Mouse (Mus musculus) liver, embryonic 18 days (tissue): ENCODE data around the gene Nectin2. TPM values are rescaled to one million over a fixed set of nuclear protein-coding genes. Genes with fewer than 3 reads are reported as not detected.

Experiments
- polyA plus RNA-seq: library from polyadenylated mRNA; depleted of rRNA; stranded (reverse); fragments of >200 nt; gene quantifications from 2 replicates; pipeline ENCODE4 v1.2.3, GENCODE M21; 2012; rRNA removed

Gene Nectin2
- 27.6 and 31.3 TPM in 2 replicates for polyA plus RNA-seq

GRCm38 (mm10) chr7:19750217-19751069 lies at the start of gene Nectin2:
Nectin2 (minus strand) TSS chr7:19750483.

DNA sequence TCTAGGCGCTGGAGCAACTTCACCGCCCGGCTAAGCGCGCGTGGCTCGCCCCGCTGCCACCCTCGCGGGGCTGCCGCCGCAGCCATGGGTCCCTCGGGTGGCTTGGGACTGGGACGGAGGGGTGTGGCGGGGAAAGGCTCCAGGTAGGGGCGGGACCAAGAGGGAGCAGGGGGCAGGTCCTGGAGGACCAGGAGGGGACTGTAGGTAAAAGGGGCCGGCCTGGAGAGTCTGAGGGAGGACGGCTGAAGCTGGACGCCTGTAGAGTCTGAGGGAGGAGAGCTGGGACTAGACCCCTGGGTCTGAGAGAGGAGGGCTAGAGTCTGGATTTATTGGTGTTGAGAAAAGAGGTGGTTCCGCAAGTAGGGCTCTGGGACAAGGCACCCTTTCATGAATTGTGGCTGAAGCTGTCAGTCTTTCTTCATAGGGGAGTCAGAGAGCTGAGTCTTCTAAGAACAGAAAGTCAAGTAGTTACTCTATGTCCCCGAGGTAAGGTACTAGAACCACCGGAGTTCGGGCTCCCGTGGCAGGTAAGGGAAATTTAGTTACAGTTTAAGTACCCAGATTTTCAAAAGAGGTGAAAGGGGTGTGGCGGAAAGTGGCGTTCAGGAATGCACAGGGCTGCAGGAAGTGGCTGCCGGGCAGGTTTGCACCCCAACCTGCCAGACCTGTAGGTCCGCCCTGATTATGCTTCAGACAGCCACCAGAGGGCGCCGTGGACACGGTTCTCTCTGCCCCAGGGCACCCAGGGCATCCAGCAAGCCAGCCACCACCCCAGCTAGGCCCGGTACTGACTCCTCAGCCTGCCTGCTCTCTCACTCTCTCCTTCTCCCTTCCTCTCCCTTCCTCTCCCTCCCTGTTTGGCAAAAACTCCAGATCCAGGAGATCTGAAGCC lies 46.7 kb upstream of the Nectin2 start, which contains the start of gene Cblc:
Gene Cblc, minus strand, starts transcription at position 113 of the 892 bp plus-strand sequence.

DNA sequence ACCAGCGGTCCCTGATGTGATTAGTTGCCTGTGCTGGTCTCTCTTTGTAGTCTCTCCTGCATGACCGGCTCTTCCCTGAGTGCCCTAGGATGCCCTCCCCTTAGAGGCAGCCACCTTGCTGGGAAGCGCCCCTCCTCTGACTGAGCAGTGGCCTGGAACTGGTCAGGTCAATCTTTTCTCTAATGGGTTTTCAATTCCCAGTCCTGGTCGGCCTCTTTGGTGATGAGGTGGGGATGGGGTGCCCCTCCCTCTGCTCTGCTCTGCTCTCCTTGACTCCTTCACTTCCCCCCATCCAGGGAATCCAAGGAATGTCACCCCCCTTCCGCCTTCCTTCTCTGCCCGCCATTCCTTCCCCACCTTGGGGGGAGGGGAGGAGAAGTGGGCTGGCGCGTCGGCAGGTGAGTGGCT lies 20.7 kb upstream of the Nectin2 start, which contains the start of gene Bcam:
Gene Bcam, minus strand, starts transcription at position 33 of the 408 bp plus-strand sequence.

GRCm38 (mm10) chr7:19715239-19716054 lies 34.8 kb downstream of the Nectin2 start, which contains the start of gene Tomm40:
Tomm40 (minus strand) TSS chr7:19715438.

DNA sequence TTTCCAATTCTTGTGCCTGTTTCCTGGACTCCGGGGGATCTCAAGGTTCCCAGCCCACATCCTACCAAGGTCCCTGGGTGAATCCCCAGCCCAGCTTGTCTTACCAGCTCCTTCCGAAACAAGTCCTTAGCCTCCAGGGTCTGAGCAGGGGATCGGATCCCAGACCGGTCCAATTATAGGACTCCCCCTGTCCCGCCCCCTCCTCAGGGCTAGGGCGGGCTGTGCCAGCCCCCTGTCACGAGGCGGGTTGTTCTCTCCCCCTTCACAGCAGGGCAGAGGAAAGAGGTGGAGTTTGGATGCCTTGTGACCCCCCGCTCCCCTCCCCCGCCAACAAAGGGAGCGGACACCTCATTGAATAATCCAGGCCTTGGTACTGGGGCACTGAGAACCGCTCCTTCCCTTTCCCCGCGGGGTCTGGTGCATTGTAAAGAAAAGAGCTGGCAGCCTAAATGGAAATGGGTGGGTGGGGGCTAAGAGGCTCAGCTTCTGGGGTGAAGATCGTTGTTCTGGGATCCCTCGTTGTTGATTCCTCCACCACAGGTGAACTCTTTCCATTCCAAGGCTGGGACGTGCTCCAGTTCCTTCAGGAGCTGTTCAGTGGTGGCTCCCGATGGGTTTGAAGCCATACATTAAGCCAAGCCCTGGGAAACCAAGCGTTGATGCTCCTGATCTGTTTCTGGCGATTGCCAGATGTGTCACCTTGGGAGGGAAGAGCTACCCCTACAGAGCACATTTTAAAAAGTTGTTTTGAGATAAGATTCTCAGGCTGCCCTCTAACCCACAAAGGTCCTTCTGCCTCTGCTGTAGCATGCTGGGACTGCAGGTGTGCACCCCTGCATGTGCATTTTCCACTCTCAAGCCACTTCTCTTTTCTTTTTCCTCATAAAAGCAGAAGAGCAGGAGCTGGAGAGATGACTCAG lies 51.1 kb downstream of the Nectin2 start, which contains the start of gene Apoe:
Gene Apoe, minus strand, starts transcription at position 282 of the 920 bp plus-strand sequence.

GRCm38 (mm10) chr7:19691873-19692865 lies 58.1 kb downstream of the Nectin2 start, which contains the start of gene Apoc1:
Apoc1 (minus strand) TSS chr7:19692660.

DNA sequence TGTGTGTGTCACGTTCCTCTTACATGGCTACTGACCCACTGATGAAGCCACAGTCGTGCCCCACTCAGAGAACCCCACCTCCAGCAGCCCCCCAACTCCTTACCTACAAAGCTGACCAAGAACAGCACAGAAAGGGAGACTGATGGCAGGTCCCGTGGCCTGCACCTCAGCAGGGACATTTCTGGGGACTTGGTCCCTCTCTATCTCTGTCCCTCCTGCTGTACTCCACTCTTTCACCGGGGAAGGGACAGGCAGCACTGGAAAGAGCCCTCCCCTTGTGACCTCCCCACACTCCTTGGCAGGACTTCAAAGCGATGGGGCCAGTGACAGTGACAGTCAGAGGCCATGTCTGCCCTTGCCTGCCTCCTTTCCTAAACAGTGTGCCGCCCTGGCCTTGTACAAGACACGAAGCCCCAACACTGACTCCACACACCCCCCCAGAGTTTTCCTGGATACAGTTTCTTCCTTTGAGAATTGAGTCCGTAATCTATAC lies 69.0 kb downstream of the Nectin2 start, which contains the start of the genes Gm44805 and Apoc4:
Gene Gm44805, minus strand, starts transcription at position 222 of the 493 bp plus-strand sequence.
Gene Apoc4, minus strand, starts transcription at position 278 of the 493 bp plus-strand sequence.

GRCm38 (mm10) chr7:19677872-19678271 lies 72.4 kb downstream of the Nectin2 start, which contains the start of gene Apoc2:
Apoc2 (minus strand) TSS chr7:19677941.

Other genes with a start within 250 kb of the Nectin2 start
- 2.2 and 2.5 TPM in 2 replicates for gene Bloc1s3, start 242.1 kb downstream of the Nectin2 start, polyA plus RNA-seq
- 36.0 and 40.0 TPM in 2 replicates for gene Trappc6a, start 242.1 kb downstream of the Nectin2 start, polyA plus RNA-seq
- 0.02 and 0.06 TPM in 2 replicates for gene Nkpd1, start 232.6 kb downstream of the Nectin2 start, polyA plus RNA-seq
- 21.3 and 26.8 TPM in 2 replicates for gene Ppp1r37, start 187.4 kb downstream of the Nectin2 start, polyA plus RNA-seq
- gene Zfp296, start 173.2 kb downstream of the Nectin2 start, polyA plus RNA-seq, result 0.81 and 0.85 TPM in 2 replicates
- gene Gemin7, start 172.9 kb downstream of the Nectin2 start, polyA plus RNA-seq, result 28.8 and 31.3 TPM in 2 replicates
- 17.9 and 24.7 TPM in 2 replicates for gene Clasrp, start 146.0 kb downstream of the Nectin2 start, polyA plus RNA-seq
- 2.1 and 2.4 TPM in 2 replicates for gene Relb, start 121.0 kb downstream of the Nectin2 start, polyA plus RNA-seq
- 27.7 and 29.1 TPM in 2 replicates for gene Clptm1, start 85.5 kb downstream of the Nectin2 start, polyA plus RNA-seq
- 1,005 and 1,068 TPM in 2 replicates for gene Apoc2, start 72.5 kb downstream of the Nectin2 start, polyA plus RNA-seq
- gene Gm44805, start 69.1 kb downstream of the Nectin2 start, polyA plus RNA-seq, result 12.7 and 26.8 TPM in 2 replicates
- 1,034 and 1,247 TPM in 2 replicates for gene Apoc4, start 69.0 kb downstream of the Nectin2 start, polyA plus RNA-seq
- gene Apoc1, start 57.8 kb downstream of the Nectin2 start, polyA plus RNA-seq, result 1,023 and 1,218 TPM in 2 replicates
- gene Apoe, start 51.3 kb downstream of the Nectin2 start, polyA plus RNA-seq, result 14,325 and 17,049 TPM in 2 replicates
- 37.0 and 43.6 TPM in 2 replicates for gene Tomm40, start 35.0 kb downstream of the Nectin2 start, polyA plus RNA-seq
- gene Bcam, start 20.5 kb upstream of the Nectin2 start, polyA plus RNA-seq, result 11.0 and 11.6 TPM in 2 replicates
- 4.6 and 5.1 TPM in 2 replicates for gene Cblc, start 46.3 kb upstream of the Nectin2 start, polyA plus RNA-seq
- 4.7 and 4.8 TPM in 2 replicates for gene Bcl3, start 72.3 kb upstream of the Nectin2 start, polyA plus RNA-seq
- gene Gm19345, start 101.5 kb upstream of the Nectin2 start, polyA plus RNA-seq, result 0.10 and 0.15 TPM in 2 replicates
- gene Ceacam16, start 110.8 kb upstream of the Nectin2 start, polyA plus RNA-seq, result 0.06 and 0.13 TPM in 2 replicates
- gene Ceacam19, start 137.5 kb upstream of the Nectin2 start, polyA plus RNA-seq, result not detected in 2 replicates
- gene Pvr, start 170.7 kb upstream of the Nectin2 start, polyA plus RNA-seq, result 5.7 and 6.1 TPM in 2 replicates
- gene Igsf23, start 200.3 kb upstream of the Nectin2 start, polyA plus RNA-seq, result 0.34 and 0.91 TPM in 2 replicates
- 0.02 TPM in 1 of 2 replicates, not detected in the other for gene Ceacam20, start 214.9 kb upstream of the Nectin2 start, polyA plus RNA-seq
- gene Nlrp9b, start 241.0 kb upstream of the Nectin2 start, polyA plus RNA-seq, result not detected in 2 replicates